Mouse (Mus musculus) left cerebral cortex, postnatal 25 days (tissue): ENCODE measurements at regions not wholly inside any gene's neighbourhood (a gene's known extent, or its start where the extent isn't known, plus 50 kb on each side); places are given as distances from the start of the nearest gene placed in this dataset.

Experiments
- DNase-seq, 2 experiments: peaks; one replicate each; pipeline ENCODE4 v3.0.0; 2022; ENCODE audit warnings: low spot score in 2 of 2, mixed read lengths in 1 of 2
- intact Hi-C: fragments of 180-260 bp; cut with DNase I; formaldehyde crosslinking; loops from one replicate; pipeline ENCODE4 v1.15.1; 2025

- intact Hi-C loops = no loop called here
- no peak for DNase-seq
Measured at GRCm38 (mm10) chr4:28646154-28646553, 166.8 kb upstream of the Epha7 start.

GRCm38 (mm10) chr4:28659478-28659877 is 153.5 kb upstream of the Epha7 start:
- intact Hi-C loops = no loop called here
- no peak for DNase-seq

- DNase-seq = peak; percentile 5 to 84
- intact Hi-C loops = no loop called here
Measured at GRCm38 (mm10) chr4:28698171-28698570, 114.8 kb upstream of the Epha7 start.

- intact Hi-C loops = loop anchor here (2.0 kb wide), 1 partner anchor 402 kb away; no protein-coding TSS in a partner anchor
- peak; percentile 21 to 91 for DNase-seq
Measured at GRCm38 (mm10) chr4:28700481-28700880, 112.5 kb upstream of the Epha7 start.

GRCm38 (mm10) chr4:28703356-28703755 is 109.6 kb upstream of the Epha7 start:
- intact Hi-C loops = no loop called here
- DNase-seq = no peak
